Mouse (Mus musculus) embryonic facial prominence, embryonic 13.5 days (tissue): ENCODE results near the gene Tekt3. TPM values are rescaled to one million over a fixed set of nuclear protein-coding genes. Genes with fewer than 3 reads are reported as not detected.

Experiments used
- ATAC-seq: fragments of 200-750 bp; cut with Nextera tagmentation; 2 replicates; pipeline ENCODE4 v1.8.0; 2017; ENCODE audit warnings: low read depth; ENCODE audit not compliant: insufficient number of reproducible peaks, insufficient read depth, low FRiP score, low TSS enrichment
- H3K27ac ChIP-seq: fragments of 300-500 bp; sonication (generic); 2 replicates; pipeline ENCODE4 v1.5.1; 2015; ENCODE audit warnings: moderate library complexity, mild to moderate bottlenecking, inconsistent platforms
- H3K27me3 ChIP-seq: fragments of 300-500 bp; sonication (generic); 2 replicates; pipeline ENCODE4 v1.6.1; 2015; ENCODE audit warnings: mild to moderate bottlenecking, inconsistent platforms
- H3K36me3 ChIP-seq: fragments of 300-500 bp; sonication (generic); 2 replicates; pipeline ENCODE4 v1.6.1; 2015; ENCODE audit warnings: mild to moderate bottlenecking, inconsistent platforms
- H3K4me1 ChIP-seq: fragments of 300-500 bp; sonication (generic); 2 replicates; pipeline ENCODE4 v1.6.1; 2015; ENCODE audit warnings: inconsistent platforms
- H3K4me2 ChIP-seq: fragments of 300-500 bp; sonication (generic); 2 replicates; pipeline ENCODE4 v1.6.1; 2015; ENCODE audit warnings: moderate library complexity, mild to moderate bottlenecking, inconsistent platforms
- H3K4me3 ChIP-seq: fragments of 300-500 bp; sonication (generic); 2 replicates; pipeline ENCODE4 v1.5.1; 2015; ENCODE audit warnings: mild to moderate bottlenecking, inconsistent platforms
- H3K9ac ChIP-seq: fragments of 300-500 bp; sonication (generic); 2 replicates; pipeline ENCODE4 v1.6.1; 2015; ENCODE audit warnings: mild to moderate bottlenecking, inconsistent platforms
- H3K9me3 ChIP-seq: fragments of 300-500 bp; sonication (generic); 2 replicates; pipeline ENCODE4 v1.6.1; 2016; ENCODE audit warnings: inconsistent platforms
- WGBS: fragments of 180-500 bp; shearing (Covaris S2); methylation state at CpG from one replicate; pipeline ENCODE4 v1.1.7; 2015; ENCODE audit warnings: mixed read lengths; 5-methylcytosine and 5-hydroxymethylcytosine counted together
- polyA plus RNA-seq: library from polyadenylated mRNA; unstranded; fragments of >200 nt; fragmentation: Nextera tagmentation; extraction: Ambion mirVana; gene quantifications from 2 replicates; pipeline ENCODE4 v1.2.1, GENCODE M21; 2015

Gene Tekt3
- polyA plus RNA-seq, 1 experiment from 2014 or later = not detected

GRCm38 (mm10) chr11:63066526-63066925 is 5.1 kb downstream of the Tekt3 start:
- WGBS = 69% methylated on average over 1 of the region's 1 CpGs
- H3K9ac ChIP-seq = no peak overlapping the region
- no peaks in the 10 kb centered on the region for H3K9me3 ChIP-seq
- no peak for ATAC-seq
- no peak overlapping the region for H3K27ac ChIP-seq
- H3K4me1 ChIP-seq = peaks cover 2% of the 10 kb centered on the region; the same call in 1 of the 2 replicates
- H3K36me3 ChIP-seq = no peaks in the 10 kb centered on the region
- H3K4me3 ChIP-seq = no peak overlapping the region
- 0 out of 2 replicates have a peak, but pooled peaks cover 3% of the 10 kb centered on the region for H3K27me3 ChIP-seq
- no peak overlapping the region for H3K4me2 ChIP-seq

GRCm38 (mm10) chr11:63070081-63070480 is 8.6 kb downstream of the Tekt3 start:
- H3K4me3 ChIP-seq = no peak overlapping the region
- no peaks in the 10 kb centered on the region; the same call in 1 of the 2 replicates for H3K4me1 ChIP-seq
- ATAC-seq = no peak
- no peaks in the 10 kb centered on the region for H3K9me3 ChIP-seq
- no peaks in the 10 kb centered on the region for H3K36me3 ChIP-seq
- H3K27me3 ChIP-seq = no peaks in the 10 kb centered on the region
- WGBS = 93% methylated on average over 17 of the region's 17 CpGs
- H3K27ac ChIP-seq = no peak overlapping the region
- no peak overlapping the region for H3K9ac ChIP-seq
- H3K4me2 ChIP-seq = no peak overlapping the region

GRCm38 (mm10) chr11:63084536-63084935 is 23.1 kb downstream of the Tekt3 start:
- 0 out of 2 replicates have a peak, but pooled peaks cover 4% of the 10 kb centered on the region for H3K36me3 ChIP-seq
- no peaks in the 10 kb centered on the region for H3K9me3 ChIP-seq
- no peak overlapping the region for H3K4me3 ChIP-seq
- no peaks in the 10 kb centered on the region for H3K27me3 ChIP-seq
- WGBS = 83% methylated on average over 3 of the region's 3 CpGs
- no peak overlapping the region for H3K4me2 ChIP-seq
- ATAC-seq = no peak
- H3K27ac ChIP-seq = no peak overlapping the region
- H3K4me1 ChIP-seq = peaks cover 5% of the 10 kb centered on the region; the same call in 1 of the 2 replicates
- H3K9ac ChIP-seq = no peak overlapping the region

GRCm38 (mm10) chr11:63088672-63089071 is 27.2 kb downstream of the Tekt3 start:
- Histone ChIP-seq H3K4me2 (no peak overlapping the region), H3K27me3 (no peaks in the 10 kb centered on the region), H3K4me1 (peaks cover 18% of the 10 kb centered on the region), H3K27ac (no peak overlapping the region), H3K4me3 (no peak overlapping the region), H3K9me3 (no peaks in the 10 kb centered on the region), H3K36me3 (0 out of 2 replicates have a peak, but pooled peaks cover 4% of the 10 kb centered on the region), H3K9ac (no peak overlapping the region)
- no peak for ATAC-seq
- 91% methylated on average over 6 of the region's 6 CpGs for WGBS

GRCm38 (mm10) chr11:63090210-63090609 is 28.8 kb downstream of the Tekt3 start:
- Histone ChIP-seq H3K27ac (no peak overlapping the region), H3K4me1 (peaks cover 18% of the 10 kb centered on the region), H3K4me3 (no peak overlapping the region), H3K27me3 (no peaks in the 10 kb centered on the region), H3K36me3 (no peaks in the 10 kb centered on the region), H3K9ac (no peak overlapping the region), H3K9me3 (no peaks in the 10 kb centered on the region), H3K4me2 (no peak overlapping the region)
- WGBS = 37% methylated on average over 4 of the region's 4 CpGs
- ATAC-seq = no peak

GRCm38 (mm10) chr11:63090986-63091385 is 29.5 kb downstream of the Tekt3 start:
- no peaks in the 10 kb centered on the region for H3K27me3 ChIP-seq
- no peaks in the 10 kb centered on the region for H3K9me3 ChIP-seq
- ATAC-seq = no peak
- no peak overlapping the region for H3K9ac ChIP-seq
- H3K36me3 ChIP-seq = no peaks in the 10 kb centered on the region
- H3K4me1 ChIP-seq = peaks cover 18% of the 10 kb centered on the region
- no peak overlapping the region for H3K4me2 ChIP-seq
- 92% methylated on average over 6 of the region's 6 CpGs for WGBS
- no peak overlapping the region for H3K27ac ChIP-seq
- no peak overlapping the region for H3K4me3 ChIP-seq

GRCm38 (mm10) chr11:63092271-63092670 is 30.8 kb downstream of the Tekt3 start:
- no peaks in the 10 kb centered on the region for H3K9me3 ChIP-seq
- no peaks in the 10 kb centered on the region for H3K36me3 ChIP-seq
- no peak overlapping the region for H3K4me3 ChIP-seq
- H3K27ac ChIP-seq = no peak overlapping the region
- no peak for ATAC-seq
- peaks cover 18% of the 10 kb centered on the region for H3K4me1 ChIP-seq
- H3K4me2 ChIP-seq = no peak overlapping the region
- no peak overlapping the region for H3K9ac ChIP-seq
- WGBS = 65% methylated on average over 5 of the region's 5 CpGs
- H3K27me3 ChIP-seq = no peaks in the 10 kb centered on the region

- no peaks in the 10 kb centered on the region for H3K36me3 ChIP-seq
- no peak overlapping the region for H3K27ac ChIP-seq
- H3K4me1 ChIP-seq = peaks cover 18% of the 10 kb centered on the region
- H3K4me3 ChIP-seq = no peak overlapping the region
- H3K9ac ChIP-seq = no peak overlapping the region
- 59% methylated on average over 5 of the region's 5 CpGs for WGBS
- no peak for ATAC-seq
- no peak overlapping the region for H3K4me2 ChIP-seq
- H3K9me3 ChIP-seq = no peaks in the 10 kb centered on the region
- H3K27me3 ChIP-seq = no peaks in the 10 kb centered on the region
Measured at GRCm38 (mm10) chr11:63093601-63094000, 32.1 kb downstream of the Tekt3 start.

- H3K9ac ChIP-seq = no peak overlapping the region
- H3K36me3 ChIP-seq = no peaks in the 10 kb centered on the region
- H3K4me2 ChIP-seq = no peak overlapping the region
- no peaks in the 10 kb centered on the region for H3K9me3 ChIP-seq
- H3K27me3 ChIP-seq = no peaks in the 10 kb centered on the region
- H3K4me1 ChIP-seq = peaks cover 13% of the 10 kb centered on the region; the same call in 1 of the 2 replicates
- no peak overlapping the region for H3K4me3 ChIP-seq
- ATAC-seq = no peak
- H3K27ac ChIP-seq = no peak overlapping the region
- WGBS = 87% methylated on average over 8 of the region's 8 CpGs
Measured at GRCm38 (mm10) chr11:63094496-63094895, 33.0 kb downstream of the Tekt3 start.

- H3K9ac ChIP-seq = no peak overlapping the region
- WGBS = 81% methylated on average over 3 of the region's 3 CpGs
- no peak overlapping the region for H3K4me2 ChIP-seq
- H3K9me3 ChIP-seq = no peaks in the 10 kb centered on the region
- no peak overlapping the region for H3K4me3 ChIP-seq
- no peaks in the 10 kb centered on the region for H3K36me3 ChIP-seq
- ATAC-seq = no peak
- H3K4me1 ChIP-seq = no peaks in the 10 kb centered on the region
- H3K27me3 ChIP-seq = no peaks in the 10 kb centered on the region
- H3K27ac ChIP-seq = no peak overlapping the region
Measured at GRCm38 (mm10) chr11:63098016-63098415, 36.6 kb downstream of the Tekt3 start.

GRCm38 (mm10) chr11:63099390-63099789 is 37.9 kb downstream of the Tekt3 start:
- Histone ChIP-seq H3K4me3 (no peak overlapping the region), H3K27ac (no peak overlapping the region), H3K9me3 (no peaks in the 10 kb centered on the region), H3K4me2 (no peak overlapping the region), H3K9ac (no peak overlapping the region), H3K36me3 (no peaks in the 10 kb centered on the region), H3K4me1 (no peaks in the 10 kb centered on the region), H3K27me3 (no peaks in the 10 kb centered on the region)
- no peak for ATAC-seq
- WGBS = 73% methylated on average over 3 of the region's 3 CpGs

- Histone ChIP-seq H3K4me3 (no peak overlapping the region), H3K4me1 (no peaks in the 10 kb centered on the region), H3K9me3 (no peaks in the 10 kb centered on the region), H3K27ac (no peak overlapping the region), H3K9ac (no peak overlapping the region), H3K4me2 (no peak overlapping the region), H3K27me3 (no peaks in the 10 kb centered on the region), H3K36me3 (no peaks in the 10 kb centered on the region)
- whole genome bisulfite sequencing = 73% methylated on average over 7 of the region's 7 CpGs
- no peak for ATAC-seq
Measured at GRCm38 (mm10) chr11:63103256-63103655, 41.8 kb downstream of the Tekt3 start.

- H3K9me3 ChIP-seq = no peaks in the 10 kb centered on the region
- H3K4me1 ChIP-seq = no peaks in the 10 kb centered on the region
- WGBS = 86% methylated on average over 2 of the region's 2 CpGs
- H3K4me3 ChIP-seq = no peak overlapping the region
- no peaks in the 10 kb centered on the region for H3K36me3 ChIP-seq
- H3K4me2 ChIP-seq = no peak overlapping the region
- no peak for ATAC-seq
- no peaks in the 10 kb centered on the region for H3K27me3 ChIP-seq
- no peak overlapping the region for H3K27ac ChIP-seq
- H3K9ac ChIP-seq = no peak overlapping the region
Measured at GRCm38 (mm10) chr11:63104026-63104425, 42.6 kb downstream of the Tekt3 start.
